Mouse (Mus musculus): ENCODE results near the gene Nqo1.

Nqo1 gene

GRCm38 (mm10) chr8:107403038-107403781 lies at the start of gene Nqo1:
Nqo1 (minus strand) TSS chr8:107403206.
- peak; percentile 35 to 67 for DNase-seq (ENCODE audit: low spot score in 2 of 2)

GRCm38 (mm10) chr8:107451414-107452066 lies 48.5 kb upstream of the Nqo1 start:
- DNase-seq (ENCODE audit: low spot score in 2 of 2): no peak

- DNase-seq (ENCODE audit: low spot score in 2 of 2): no peak
Measured at GRCm38 (mm10) chr8:107449655-107450054, 46.6 kb upstream of the Nqo1 start.

GRCm38 (mm10) chr8:107449130-107449529 lies 46.1 kb upstream of the Nqo1 start:
- DNase-seq (ENCODE audit: low spot score in 2 of 2): no peak

- DNase-seq (ENCODE audit: low spot score in 2 of 2): no peak
Measured at GRCm38 (mm10) chr8:107448382-107448889, 45.4 kb upstream of the Nqo1 start.

- DNase-seq (ENCODE audit: low spot score in 2 of 2): no peak
Measured at GRCm38 (mm10) chr8:107447713-107448112, 44.7 kb upstream of the Nqo1 start.

GRCm38 (mm10) chr8:107444626-107445025 lies 41.6 kb upstream of the Nqo1 start:
- peak in 1 of 2 experiments; percentile 15 for DNase-seq (ENCODE audit: low spot score in 2 of 2)

- no peak for DNase-seq (ENCODE audit: low spot score in 2 of 2)
Measured at GRCm38 (mm10) chr8:107439880-107440625, 37.0 kb upstream of the Nqo1 start.

- no peak for DNase-seq (ENCODE audit: low spot score in 2 of 2)
Measured at GRCm38 (mm10) chr8:107437711-107438110, 34.7 kb upstream of the Nqo1 start.

- DNase-seq (ENCODE audit: low spot score in 2 of 2): no peak
Measured at GRCm38 (mm10) chr8:107436841-107437421, 33.9 kb upstream of the Nqo1 start.

- peak; percentile 72 to 75 for DNase-seq (ENCODE audit: low spot score in 2 of 2)
Measured at GRCm38 (mm10) chr8:107435962-107436831, 33.2 kb upstream of the Nqo1 start, which contains the start of gene Wwp2. Wwp2 (plus strand) TSS chr8:107436365.

- DNase-seq (ENCODE audit: low spot score in 2 of 2): no peak
Measured at GRCm38 (mm10) chr8:107435421-107435961, 32.5 kb upstream of the Nqo1 start.

GRCm38 (mm10) chr8:107430821-107431220 lies 27.8 kb upstream of the Nqo1 start:
- DNase-seq (ENCODE audit: low spot score in 2 of 2): no peak

- DNase-seq (ENCODE audit: low spot score in 2 of 2): no peak
Measured at GRCm38 (mm10) chr8:107425230-107425597, 22.2 kb upstream of the Nqo1 start.

GRCm38 (mm10) chr8:107424597-107425229 lies 21.7 kb upstream of the Nqo1 start, which contains the start of gene Nob1:
Nob1 (minus strand) TSS chr8:107425051.
- peak; percentile 98 for DNase-seq (ENCODE audit: low spot score in 2 of 2)

- no peak for DNase-seq (ENCODE audit: low spot score in 2 of 2)
Measured at GRCm38 (mm10) chr8:107424176-107424575, 21.2 kb upstream of the Nqo1 start.

GRCm38 (mm10) chr8:107417001-107417400 lies 14.0 kb upstream of the Nqo1 start:
- DNase-seq (ENCODE audit: low spot score in 2 of 2): no peak

GRCm38 (mm10) chr8:107413881-107414280 lies 10.9 kb upstream of the Nqo1 start:
- DNase-seq (ENCODE audit: low spot score in 2 of 2): no peak

- DNase-seq (ENCODE audit: low spot score in 2 of 2): no peak
Measured at GRCm38 (mm10) chr8:107412552-107412951, 9.5 kb upstream of the Nqo1 start.

GRCm38 (mm10) chr8:107411391-107411790 lies 8.4 kb upstream of the Nqo1 start:
- no peak for DNase-seq (ENCODE audit: low spot score in 2 of 2)

Data from frontal cortex, postnatal 36 days (tissue).